Mouse (Mus musculus): ENCODE measurements around the gene Lypd3. TPM values are rescaled to one million over a fixed set of nuclear protein-coding genes. Genes with fewer than 3 reads are reported as not detected.
A peak's percentile ranks its signal among the peaks of the same experiment; 100 is the strongest.
"Not testable (repeated sequence)": the region's sequence is repeated elsewhere in the genome, so short reads cannot be mapped to it uniquely, and the experiment has no call there.

The Lypd3 gene
- total RNA-seq, 2 experiments from 2014 or later, result 0.68 to 0.77 TPM

DNA sequence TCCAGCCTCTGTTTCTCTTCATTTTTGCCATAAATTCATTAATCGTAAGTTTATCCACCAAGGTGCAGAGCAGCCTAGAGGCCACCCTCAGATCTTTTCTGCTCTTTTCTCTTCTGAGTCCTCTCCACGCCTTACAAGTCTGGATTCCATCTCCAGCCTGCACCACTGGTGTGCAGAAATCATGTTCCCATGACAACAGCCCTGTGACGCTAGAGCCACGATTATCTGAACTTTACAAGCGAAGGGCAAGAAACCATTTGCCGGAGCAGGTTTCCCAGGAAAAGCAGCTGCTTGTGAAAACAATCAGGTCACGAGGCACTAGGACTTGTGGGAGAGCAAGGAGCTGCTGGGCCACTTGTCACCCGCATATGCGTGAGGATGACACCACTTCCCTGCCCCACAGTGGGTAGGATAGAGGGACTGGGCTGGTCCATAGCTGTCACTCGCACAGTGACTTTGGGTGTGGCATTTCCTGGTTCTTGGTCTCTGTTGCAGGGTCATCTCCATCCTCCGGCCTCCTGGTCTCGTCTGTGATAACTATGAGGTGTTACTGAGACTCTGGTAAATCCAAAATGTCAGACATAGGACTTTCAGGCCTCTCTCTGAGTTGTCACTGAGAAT is 23.5 kb downstream of the Lypd3 start:
- intact Hi-C loops (cut with DNase I), result loop anchor here (5.0 kb wide), 1 partner anchor 58 kb away; no protein-coding TSS in a partner anchor

DNA sequence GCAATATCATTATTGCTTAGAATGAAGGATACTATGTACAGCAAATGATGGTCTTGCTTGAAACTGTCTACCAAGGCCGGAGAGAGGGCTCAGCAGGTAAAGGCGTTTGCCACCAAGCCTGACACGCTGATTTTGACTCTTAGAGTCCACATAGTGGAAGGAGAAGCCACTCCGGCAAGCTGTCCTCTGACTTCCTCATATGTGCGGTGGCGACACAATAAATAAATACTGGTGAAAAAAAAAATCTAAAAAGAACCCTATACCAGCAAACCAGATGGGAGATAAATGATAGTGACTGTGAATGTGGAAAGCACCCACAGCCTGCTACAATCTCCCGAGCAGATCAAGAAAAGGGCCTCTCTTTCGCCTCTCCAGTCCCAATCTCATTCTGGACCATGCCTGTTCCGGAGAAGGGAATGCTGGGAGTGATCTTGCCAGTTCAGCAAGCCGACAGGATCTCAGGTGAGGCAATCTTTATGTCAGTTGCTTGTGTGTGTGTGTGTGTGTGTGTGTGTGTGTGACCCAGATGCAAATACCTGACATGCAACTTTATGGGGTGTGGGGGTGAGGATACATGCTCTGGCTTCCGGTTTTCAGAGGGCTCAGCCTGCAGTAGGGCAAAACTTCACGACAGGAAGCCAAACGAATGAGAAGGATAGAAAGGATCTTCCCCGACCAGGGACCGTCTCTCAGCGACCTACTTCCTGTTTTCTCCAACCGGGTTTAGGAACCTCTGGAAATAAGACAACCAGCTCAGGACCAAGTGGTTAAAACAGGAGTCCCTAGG is 25.0 kb downstream of the Lypd3 start:
- DNase-seq, result no peak

More for the DNA sequence above, 23.5 kb downstream of the Lypd3 start:
- DNase-seq, result no peak

DNA sequence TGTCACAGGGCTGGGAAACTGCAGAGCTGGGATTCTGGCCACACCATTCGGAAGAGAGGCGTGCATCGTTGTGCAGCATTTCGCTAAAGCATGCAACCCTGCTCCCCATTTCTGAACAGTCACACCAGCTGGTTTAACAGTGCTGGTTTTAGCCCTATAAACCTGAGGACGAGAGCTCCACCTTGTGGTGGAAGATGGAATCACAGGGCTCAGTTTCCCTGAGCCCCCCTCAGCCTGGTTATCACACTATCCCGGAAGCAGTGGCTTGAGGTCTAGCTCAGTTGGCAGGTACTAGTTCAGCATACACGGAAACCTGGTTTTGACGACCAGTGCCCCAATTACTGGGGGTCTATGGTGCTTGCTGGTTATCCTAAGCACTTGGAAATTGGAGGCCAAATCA is 26.2 kb downstream of the Lypd3 start:
- intact Hi-C loops (cut with DNase I), result loop anchor here (5.0 kb wide), 1 partner anchor 60 kb away; no protein-coding TSS in a partner anchor
- DNase-seq, result peak; percentile 67

More for the DNA sequence above, 25.0 kb downstream of the Lypd3 start:
- intact Hi-C loops (cut with DNase I), result loop anchor here (5.0 kb wide), 1 partner anchor 59 kb away; no protein-coding TSS in a partner anchor

DNA sequence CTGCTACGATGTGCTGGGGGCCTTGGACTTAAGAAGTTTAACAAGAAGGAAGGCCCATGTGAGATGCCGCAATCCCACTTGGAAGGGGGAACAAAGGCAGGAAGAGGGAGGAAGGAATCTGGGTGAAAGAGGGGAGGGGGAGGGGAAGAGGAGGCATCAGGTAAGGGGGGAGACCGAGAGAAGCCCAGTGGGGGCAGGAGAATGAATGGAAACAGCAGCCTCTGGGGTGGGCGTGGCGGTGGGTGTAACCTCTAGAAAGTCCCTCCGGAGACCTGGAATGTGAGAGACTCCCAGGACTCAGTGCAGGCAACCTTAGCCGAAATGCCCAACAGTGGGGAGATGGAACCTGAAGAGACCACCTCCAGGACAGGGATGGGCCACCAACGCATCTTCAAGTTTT is 28.0 kb downstream of the Lypd3 start:
- intact Hi-C loops (cut with DNase I), result loop anchor here (5.0 kb wide), 1 partner anchor 62 kb away; no protein-coding TSS in a partner anchor
- DNase-seq, result no peak

DNA sequence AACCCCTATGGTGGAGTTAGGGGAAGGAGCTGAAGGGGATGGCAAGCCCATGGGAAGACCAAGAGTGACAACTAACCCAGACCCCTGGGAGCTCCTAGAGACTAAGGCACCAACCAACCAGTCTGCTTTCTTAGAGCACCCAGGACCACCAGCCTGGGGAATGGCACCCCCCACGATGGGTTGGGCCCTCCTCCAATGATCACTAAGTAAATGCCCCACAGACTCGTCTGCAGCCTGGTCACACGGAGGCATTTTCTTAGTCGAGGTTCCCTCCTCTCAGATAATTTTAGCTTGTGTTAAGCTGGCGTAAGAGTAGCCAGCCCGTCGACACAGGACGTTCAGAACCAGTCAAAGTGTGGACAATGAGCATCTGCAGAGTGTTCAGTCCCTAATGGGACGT is 28.6 kb downstream of the Lypd3 start:
- intact Hi-C loops (cut with DNase I), result loop anchor here (5.0 kb wide), 1 partner anchor 63 kb away; no protein-coding TSS in a partner anchor
- DNase-seq, result no peak

DNA sequence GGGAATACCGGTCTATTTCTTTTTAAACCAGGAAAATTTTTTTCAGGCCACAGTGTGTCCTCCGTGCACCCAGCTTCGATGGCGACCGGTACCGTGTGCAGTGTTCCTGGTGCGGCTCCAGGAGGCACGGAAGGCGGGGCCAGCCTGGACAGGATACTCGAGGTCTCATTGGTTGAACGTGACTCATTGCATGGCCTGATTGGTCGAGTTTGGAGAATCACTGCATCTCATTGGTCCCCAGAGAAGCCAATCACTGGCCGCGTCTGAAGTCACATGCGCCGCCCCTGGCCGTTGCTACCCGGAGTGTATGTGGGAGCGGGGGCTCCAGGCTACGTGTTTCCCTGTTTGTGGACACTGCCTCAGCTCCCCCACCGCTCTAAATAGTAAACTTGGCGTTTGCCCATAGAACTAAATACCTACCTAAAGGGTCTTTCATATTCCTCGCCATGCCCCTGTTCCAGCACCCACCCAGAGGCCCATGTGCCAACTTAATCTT is 35.6 kb downstream of the Lypd3 start:
- intact Hi-C loops (cut with DNase I), result no loop called here
- no peak for DNase-seq

DNA sequence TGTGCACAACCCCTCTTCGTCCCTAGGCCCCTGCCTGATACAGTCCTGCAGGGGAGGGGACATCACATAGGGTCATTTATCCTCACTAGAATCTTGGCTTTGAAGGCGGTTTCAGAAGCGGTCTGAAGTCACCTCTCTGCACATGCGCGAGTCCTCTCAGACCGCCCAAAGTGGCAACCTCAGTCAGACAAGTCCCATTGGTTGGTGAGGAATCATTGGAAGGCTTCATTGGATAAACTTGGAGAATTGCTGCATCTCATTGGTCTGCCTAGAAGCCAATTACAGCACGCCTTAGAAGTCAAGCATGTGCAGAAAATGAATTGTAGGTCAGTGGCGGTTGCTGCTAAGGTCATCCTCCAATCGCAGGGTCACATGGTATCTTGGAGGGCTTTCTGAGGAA is 40.2 kb downstream of the Lypd3 start, which contains the start of gene Tex101:
Tex101 (minus strand) TSS at position 101 of the 400 bp plus-strand sequence.
- no peak for DNase-seq
- intact Hi-C loops (cut with DNase I), result no loop called here

DNA sequence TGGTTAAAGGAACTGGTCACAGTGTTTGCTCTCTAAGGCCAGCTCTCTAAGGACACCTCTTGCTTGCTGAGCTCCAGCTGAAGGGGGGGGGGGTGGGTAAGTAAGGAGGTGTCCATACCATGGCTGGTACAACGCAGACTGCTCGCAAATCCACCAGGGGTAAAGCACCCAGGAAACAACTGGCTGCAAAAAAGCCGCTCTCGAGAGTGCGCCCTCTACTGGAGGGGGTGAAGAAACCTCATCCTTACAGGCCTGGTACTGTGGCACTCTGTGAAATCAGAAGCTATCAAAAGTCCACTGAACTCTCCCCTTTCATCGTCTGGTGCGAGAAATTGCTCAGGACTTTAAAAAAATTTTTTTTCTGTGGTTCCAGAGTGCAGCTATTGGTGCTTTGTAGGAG is 47.8 kb downstream of the Lypd3 start:
- DNase-seq; intact Hi-C loops (cut with DNase I): not testable (repeated sequence)

DNA sequence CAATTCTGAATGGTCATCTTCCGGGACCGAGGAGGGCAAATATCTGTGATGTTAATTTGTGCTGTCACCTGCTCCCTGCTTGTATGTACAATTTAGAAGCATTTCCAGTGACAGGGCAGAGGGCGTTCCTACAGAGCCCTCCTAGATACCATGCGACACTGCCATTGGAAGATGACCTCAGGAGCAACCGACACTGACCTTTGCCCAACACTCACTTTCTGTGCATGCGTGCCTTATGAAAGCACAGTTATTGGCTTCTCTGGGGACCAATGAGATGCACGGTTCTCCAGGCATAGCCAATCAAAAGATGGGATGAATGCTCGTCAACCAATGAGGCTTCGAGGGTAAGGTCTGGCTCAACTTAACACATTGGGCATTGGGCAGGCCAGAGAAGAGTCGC is 51.2 kb downstream of the Lypd3 start:
- intact Hi-C loops (cut with DNase I); DNase-seq: not testable (repeated sequence)

Other genes with a start within 250 kb of the Lypd3 start
- 10 to 100 TPM; 42.0 to 43.2 TPM for gene Smg9, start 236.9 kb upstream of the Lypd3 start, total RNA-seq (2021)
- not detected for gene Irgc1, start 184.3 kb upstream of the Lypd3 start, total RNA-seq (2021)
- 1 to 10 TPM; 1.0 to 1.2 TPM for gene Plaur, start 174.1 kb upstream of the Lypd3 start, total RNA-seq (2021)
- gene Cadm4, start 154.5 kb upstream of the Lypd3 start, total RNA-seq (2021), result 100 to 1,000 TPM; 332 to 353 TPM
- 100 to 1,000 TPM; 105 to 108 TPM for gene Zfp428, start 129.5 kb upstream of the Lypd3 start, total RNA-seq (2021)
- gene AC161166.1, start 124.1 kb upstream of the Lypd3 start, total RNA-seq (2021), result not detected
- 100 to 1,000 TPM; 118 to 120 TPM for gene Irgq, start 105.9 kb upstream of the Lypd3 start, total RNA-seq (2021)
- gene Pinlyp, start 90.4 kb upstream of the Lypd3 start, total RNA-seq (2021), result under 1 TPM in 1 of 2 experiments, not detected in 1; 0.48 TPM
- 10 to 100 TPM; 48.8 to 49.3 TPM for gene Xrcc1, start 90.3 kb upstream of the Lypd3 start, total RNA-seq (2021)
- gene Ethe1, start 49.0 kb upstream of the Lypd3 start, total RNA-seq (2021), result 10 to 100 TPM; 16.1 to 17.5 TPM
- 10 to 100 TPM; 11.7 to 13.0 TPM for gene Zfp575, start 48.9 kb upstream of the Lypd3 start, total RNA-seq (2021)
- gene Phldb3, start 25.8 kb upstream of the Lypd3 start, total RNA-seq (2021), result under 1 TPM; 0.48 to 0.72 TPM
- not detected for gene Tex101, start 40.1 kb downstream of the Lypd3 start, total RNA-seq (2021)
- not detected for gene BC049730, start 72.7 kb downstream of the Lypd3 start, total RNA-seq (2021)
- not detected for gene Gm4763, start 90.4 kb downstream of the Lypd3 start, total RNA-seq (2021)
- not detected for gene Cd177, start 123.8 kb downstream of the Lypd3 start, total RNA-seq (2021)
- gene Ceacam10, start 140.7 kb downstream of the Lypd3 start, total RNA-seq (2021), result not detected
- gene Gm9844, start 225.7 kb downstream of the Lypd3 start, total RNA-seq (2021), result 1 to 10 TPM; 3.1 to 7.4 TPM
- not detected for gene Lypd4, start 233.4 kb downstream of the Lypd3 start, total RNA-seq (2021)
- not detected for gene Dmrtc2, start 233.5 kb downstream of the Lypd3 start, total RNA-seq (2021)
- 1,000 to 10,000 TPM in 1 of 2 experiments, 100 to 1,000 TPM in 1; 915 to 1,028 TPM for gene Rps19, start 247.8 kb downstream of the Lypd3 start, total RNA-seq (2021)

Measured in left cerebral cortex, postnatal 4 days (tissue).